In the genomic region with DNA sequence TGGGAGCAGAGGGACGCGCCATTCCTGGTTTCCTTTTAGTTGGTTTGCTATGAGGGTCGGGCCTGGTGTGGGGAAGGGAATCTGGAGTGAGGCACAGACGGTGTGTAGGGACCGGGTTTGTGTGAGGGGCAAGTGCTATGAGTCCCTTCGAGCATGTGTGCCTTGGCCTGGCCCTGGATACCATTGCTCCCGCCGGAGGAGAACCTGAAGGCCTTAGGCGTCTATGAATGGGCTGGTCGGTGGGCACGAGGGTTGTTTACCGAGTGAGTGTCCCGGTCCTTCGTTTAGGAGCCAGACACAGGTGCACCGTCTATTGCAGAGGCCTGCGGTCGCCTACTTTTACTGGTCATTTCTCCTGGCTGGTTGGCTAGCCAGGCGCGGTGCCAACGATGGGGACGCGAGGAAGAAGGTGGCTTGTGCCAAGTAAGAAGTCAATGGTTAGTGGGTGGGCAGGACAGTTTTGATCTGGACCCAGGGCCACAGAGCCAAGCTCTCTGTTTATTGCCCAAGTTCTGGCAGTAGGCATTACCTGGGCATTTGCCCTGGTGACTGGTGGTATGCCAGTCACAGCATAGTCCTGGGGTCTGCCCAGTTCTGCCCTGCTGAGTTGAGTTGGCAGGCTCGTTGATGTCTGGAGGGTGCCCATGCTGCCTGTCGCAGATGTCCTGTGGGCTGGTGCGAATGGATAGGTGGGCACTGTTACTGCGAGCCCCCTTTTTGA, we compare ENCODE assay signal across 9 mouse cellular contexts. TPM values are rescaled to one million over a fixed set of nuclear protein-coding genes. Genes with fewer than 3 reads are reported as not detected.
DNase-seq lines count a peak whose midpoint lies in the region; ATAC-seq and TF ChIP-seq lines count a peak whose summit lies in the region.
"Had no signal": no experiment of that assay in that cellular context is flagged by ENCODE, and none has a peak within 500 bp of the region (broad histone marks: within the 10 kb centered on the region; RNA-seq: fewer than 3 reads in every experiment).

No protein-coding gene starts in this region.

- H3K9me3 ChIP-seq in E14TG2a.4 (ENCODE audit: low read length) = no peaks in the 10 kb centered on the region
- H3K9me3 ChIP-seq in heart, embryonic 13.5 days = no peaks in the 10 kb centered on the region
- H3K9me3 ChIP-seq in kidney, postnatal 0 days (replicated peaks; ENCODE audit: low read length) = no peaks in the 10 kb centered on the region
- no peaks in the 10 kb centered on the region for H3K9me3 ChIP-seq in liver, embryonic 13.5 days (replicated peaks)
- H3K9me3 ChIP-seq in neural tube, embryonic 13.5 days = no peaks in the 10 kb centered on the region

- H3K36me3 ChIP-seq in E14TG2a.4 (ENCODE audit: insufficient read depth, low read length) = peaks cover 30% of the 10 kb centered on the region
- H3K36me3 ChIP-seq in heart, embryonic 13.5 days = peaks cover 7% of the 10 kb centered on the region
- no peaks in the 10 kb centered on the region for H3K36me3 ChIP-seq in kidney, postnatal 0 days (ENCODE audit: insufficient read depth, low read length)
- peaks cover 10% of the 10 kb centered on the region for H3K36me3 ChIP-seq in liver, embryonic 13.5 days
- peaks cover 5% of the 10 kb centered on the region for H3K36me3 ChIP-seq in neural tube, embryonic 13.5 days

- ATAC-seq in erythroblast, adult 5-6 weeks (replicated peaks; ENCODE audit: low FRiP score, poor library complexity, severe bottlenecking) = peak; percentile 24; the same call in 1 of the 2 replicates
- ATAC-seq in heart, embryonic 13.5 days (ENCODE audit: extremely low read depth, insufficient number of reproducible peaks, low FRiP score, low TSS enrichment) = no peak
- ATAC-seq in kidney, postnatal 0 days (replicated peaks; ENCODE audit: low FRiP score, low read depth) = peak; percentile 27
- peak; percentile 18; the same call in 1 of the 2 replicates for ATAC-seq in liver, embryonic 13.5 days (ENCODE audit: low read depth)
- ATAC-seq in neural tube, embryonic 13.5 days (ENCODE audit: low read depth) = peak; percentile 71

- H3K27me3 ChIP-seq in E14TG2a.4 (ENCODE audit: insufficient read depth, low read length) = no peaks in the 10 kb centered on the region
- H3K27me3 ChIP-seq in heart, embryonic 13.5 days (replicated peaks) = no peaks in the 10 kb centered on the region
- no peaks in the 10 kb centered on the region for H3K27me3 ChIP-seq in kidney, postnatal 0 days (ENCODE audit: insufficient read depth, low read length)
- 0 out of 2 replicates have a peak, but pooled peaks cover 4% of the 10 kb centered on the region for H3K27me3 ChIP-seq in liver, embryonic 13.5 days
- H3K27me3 ChIP-seq in neural tube, embryonic 13.5 days = no peaks in the 10 kb centered on the region

- H3K4me2 ChIP-seq in heart, embryonic 13.5 days = peak overlapping the region; percentile 93
- H3K4me2 ChIP-seq in kidney, postnatal 0 days (ENCODE audit: low read length) = peak overlapping the region; percentile 80
- H3K4me2 ChIP-seq in liver, embryonic 13.5 days = peak overlapping the region; percentile 82
- peak overlapping the region; percentile 80 for H3K4me2 ChIP-seq in neural tube, embryonic 13.5 days

- peaks cover 73% of the 10 kb centered on the region for H3K4me1 ChIP-seq in E14TG2a.4 (replicated peaks; ENCODE audit: low read depth, low read length)
- peaks cover 36% of the 10 kb centered on the region for H3K4me1 ChIP-seq in heart, embryonic 13.5 days
- peaks cover 16% of the 10 kb centered on the region for H3K4me1 ChIP-seq in kidney, postnatal 0 days (replicated peaks; ENCODE audit: insufficient read depth, low read length)
- peaks cover 47% of the 10 kb centered on the region for H3K4me1 ChIP-seq in liver, embryonic 13.5 days (replicated peaks)
- H3K4me1 ChIP-seq in neural tube, embryonic 13.5 days (replicated peaks) = peaks cover 52% of the 10 kb centered on the region

- H3K27ac ChIP-seq in heart, embryonic 13.5 days (replicated peaks) = peak overlapping the region; percentile 100
- H3K27ac ChIP-seq in kidney, postnatal 0 days = peak overlapping the region; percentile 99
- H3K27ac ChIP-seq in liver, embryonic 13.5 days = peak overlapping the region; percentile 96
- peak overlapping the region; percentile 100 for H3K27ac ChIP-seq in neural tube, embryonic 13.5 days (replicated peaks)

- H3K4me3 ChIP-seq in E14TG2a.4 (replicated peaks; ENCODE audit: low read length) = peak overlapping the region; percentile 92
- peak overlapping the region; percentile 75 for H3K4me3 ChIP-seq in heart, embryonic 13.5 days
- H3K4me3 ChIP-seq in kidney, postnatal 0 days (replicated peaks; ENCODE audit: low read depth, low read length) = peak overlapping the region; percentile 62
- H3K4me3 ChIP-seq in liver, embryonic 13.5 days (replicated peaks) = peak overlapping the region; percentile 82
- peak overlapping the region; percentile 70 for H3K4me3 ChIP-seq in neural tube, embryonic 13.5 days

- peak overlapping the region; percentile 92 for H3K9ac ChIP-seq in heart, embryonic 13.5 days
- H3K9ac ChIP-seq in kidney, postnatal 0 days (ENCODE audit: low read depth, low read length) = peak overlapping the region; percentile 68
- H3K9ac ChIP-seq in liver, embryonic 13.5 days = peak overlapping the region; percentile 92
- H3K9ac ChIP-seq in neural tube, embryonic 13.5 days = peak overlapping the region; percentile 90

- DNase-seq in adrenal gland, postnatal 14 days = peak; percentile 64
- peak; percentile 23 for DNase-seq in kidney, postnatal 0 days (ENCODE audit: low spot score)
- DNase-seq in liver, embryonic 13.5 days = no peak
- DNase-seq in thymus, postnatal 25 days = no peak

- WGBS in heart, embryonic 13.5 days = 19% methylated on average over 26 of the region's 26 CpGs
- 13% methylated on average over 26 of the region's 26 CpGs for WGBS in kidney, postnatal 0 days
- WGBS in liver, embryonic 13.5 days (ENCODE audit: insufficient replicate concordance) = 15% methylated on average over 26 of the region's 26 CpGs
- 16% methylated on average over 26 of the region's 26 CpGs for WGBS in neural tube, embryonic 13.5 days

- TF ChIP-seq CTCF in E14TG2a.4 (conservative IDR thresholded peaks at IDR 0.05; ENCODE audit: low read length) = no peak
- TF ChIP-seq CTCF in kidney, postnatal 0 days (IDR thresholded peaks at IDR 0.05; ENCODE audit: low read depth) = no peak

RNA-seq across cellular contexts. Expression of a gene that starts 1.0 kb away (rescaled TPM):
- 26.2 and 29.1 TPM in 2 replicates for total RNA-seq in adrenal gland, postnatal 14 days (2021)
- 4.8 and 7.1 TPM in 2 replicates for total RNA-seq in erythroblast, adult 5-6 weeks (2015; ENCODE audit: low replicate concordance)
- 5.6 and 8.2 TPM in 2 replicates for total RNA-seq in erythroblast, adult 5-6 weeks (2017; ENCODE audit: low replicate concordance)
- polyA plus RNA-seq in heart, embryonic 13.5 days (2015; fragmentation: Nextera tagmentation; extraction: Ambion mirVana) = 18.4 and 21.3 TPM in 2 replicates
- 14.8 and 16.1 TPM in 2 replicates for polyA plus RNA-seq in kidney, postnatal 0 days (2015; fragmentation: Nextera tagmentation; extraction: Ambion mirVana)
- 11.6 and 13.6 TPM in 2 replicates for polyA plus RNA-seq in liver, embryonic 13.5 days (2015; fragmentation: Nextera tagmentation; extraction: Ambion mirVana)
- polyA plus RNA-seq in neural tube, embryonic 13.5 days (2015; fragmentation: Nextera tagmentation; extraction: Ambion mirVana) = 39.2 and 45.6 TPM in 2 replicates

RNA-seq across cellular contexts. Expression of a gene that starts 42.4 kb away (rescaled TPM):
- 0.59 and 1.1 TPM in 2 replicates for total RNA-seq in adrenal gland, postnatal 14 days (2021)
- not detected in 2 replicates for total RNA-seq in erythroblast, adult 5-6 weeks (2015; ENCODE audit: low replicate concordance)
- 0.43 TPM in 1 of 2 replicates, not detected in the other for total RNA-seq in erythroblast, adult 5-6 weeks (2017; ENCODE audit: low replicate concordance)
- 0.04 and 0.09 TPM in 2 replicates for polyA plus RNA-seq in heart, embryonic 13.5 days (2015; fragmentation: Nextera tagmentation; extraction: Ambion mirVana)
- polyA plus RNA-seq in kidney, postnatal 0 days (2015; fragmentation: Nextera tagmentation; extraction: Ambion mirVana) = 0.03 TPM in 1 of 2 replicates, not detected in the other
- polyA plus RNA-seq in liver, embryonic 13.5 days (2015; fragmentation: Nextera tagmentation; extraction: Ambion mirVana) = 0.03 TPM in 1 of 2 replicates, not detected in the other
- 17.1 and 23.5 TPM in 2 replicates for polyA plus RNA-seq in neural tube, embryonic 13.5 days (2015; fragmentation: Nextera tagmentation; extraction: Ambion mirVana)
- polyA plus RNA-seq: gonadal fat pad, adult 2 months had no signal

Comparison
In these comparisons a context has a peak if more than half of its experiments do, and no peak if none do; other contexts are left out.
1. DNase-seq: peak in adrenal gland, postnatal 14 days (single experiment) and kidney, postnatal 0 days (single experiment); none in liver, embryonic 13.5 days (single experiment) and thymus, postnatal 25 days (single experiment).
2. RNA of a gene that starts 42.4 kb away (polyA plus RNA-seq): 17.1 to 23.5 TPM in neural tube, embryonic 13.5 days; 0.04 to 0.09 TPM in heart, embryonic 13.5 days, 0.03 TPM in kidney, postnatal 0 days and 0.03 TPM in liver, embryonic 13.5 days; every median in the first group is over 10 times any median in the second.
3. Peak in every context shown above with its lines, with median percentiles within 50 percentile points of each other: H3K4me3 ChIP-seq, H3K27ac ChIP-seq, H3K4me2 ChIP-seq and H3K9ac ChIP-seq.